Mouse (Mus musculus) left cerebral cortex, adult 18-20 months (tissue): ENCODE data around the gene Rcor3. TPM values are rescaled to one million over a fixed set of nuclear protein-coding genes. Genes with fewer than 3 reads are reported as not detected.
A peak's percentile ranks its signal among the peaks of the same experiment; 100 is the strongest.

Experiments used
- DNase-seq, 2 experiments: peaks; one replicate each; pipeline ENCODE4 v3.0.0; 2021 to 2022; ENCODE audit warnings: low spot score in 2 of 2, mixed read lengths in 1 of 2
- total RNA-seq, 2 experiments: library from RNA; stranded (reverse); gene quantifications; 2 replicates each; pipeline ENCODE4 v1.2.3; 2021

The Rcor3 gene
- total RNA-seq, 2 experiments from 2014 or later = 27.3 to 28.7 TPM

- peak; percentile 47 to 72 for DNase-seq
These were observed 43.3 kb downstream of the Rcor3 start for GRCm38 (mm10) chr1:192094451-192095170.

- peak; percentile 87 for DNase-seq
These were observed 44.8 kb downstream of the Rcor3 start for GRCm38 (mm10) chr1:192092879-192093660.

GRCm38 (mm10) chr1:192091806-192092772 is 45.8 kb downstream of the Rcor3 start, which contains the start of gene Traf5:
Gene Traf5 (minus strand): TSS chr1:192092559.
- DNase-seq = peak; percentile 92 to 94

- DNase-seq = no peak
These were observed 46.9 kb downstream of the Rcor3 start for GRCm38 (mm10) chr1:192090689-192091567.

- DNase-seq = no peak
These were observed 47.6 kb downstream of the Rcor3 start for GRCm38 (mm10) chr1:192090281-192090680.

- no peak for DNase-seq
These were observed 48.4 kb downstream of the Rcor3 start for GRCm38 (mm10) chr1:192089208-192090166.

- no peak for DNase-seq
These were observed 49.9 kb downstream of the Rcor3 start for GRCm38 (mm10) chr1:192088011-192088410.

GRCm38 (mm10) chr1:192087098-192087497 is 50.8 kb downstream of the Rcor3 start:
- no peak for DNase-seq

- DNase-seq = no peak
These were observed 51.4 kb downstream of the Rcor3 start for GRCm38 (mm10) chr1:192086279-192087037.

GRCm38 (mm10) chr1:192085218-192085617 is 52.6 kb downstream of the Rcor3 start:
- no peak for DNase-seq

- DNase-seq = no peak
These were observed 55.2 kb downstream of the Rcor3 start for GRCm38 (mm10) chr1:192082646-192083045.

GRCm38 (mm10) chr1:192081129-192081528 is 56.7 kb downstream of the Rcor3 start:
- DNase-seq = no peak

- DNase-seq = no peak
These were observed 58.7 kb downstream of the Rcor3 start for GRCm38 (mm10) chr1:192079121-192079520.

- no peak for DNase-seq
These were observed 59.5 kb downstream of the Rcor3 start for GRCm38 (mm10) chr1:192078406-192078805.

GRCm38 (mm10) chr1:192076796-192077535 is 60.9 kb downstream of the Rcor3 start:
- peak; percentile 53 to 55 for DNase-seq

- no peak for DNase-seq
These were observed 61.8 kb downstream of the Rcor3 start for GRCm38 (mm10) chr1:192076101-192076500.

- DNase-seq = no peak
These were observed 63.0 kb downstream of the Rcor3 start for GRCm38 (mm10) chr1:192074824-192075223.
